Mouse (Mus musculus) cerebellum, adult 2 months (tissue): Measurements from ENCODE around the gene Zfp345.
"Not testable (repeated sequence)": the region's sequence is repeated elsewhere in the genome, so short reads cannot be mapped to it uniquely, and the experiment has no call there.

Experiments used
- CTCF ChIP-seq: fragments of 200-500 bp; IDR thresholded peaks from 2 replicates; pipeline ENCODE4 v1.5.1; 2011; ENCODE audit warnings: low read depth, mild to moderate bottlenecking, control low read depth, low read length, moderate library complexity, borderline replicate concordance; ENCODE audit not compliant: insufficient read depth
- POLR2A ChIP-seq: fragments of 200-500 bp; IDR thresholded peaks from 2 replicates; pipeline ENCODE4 v1.6.1; 2011; ENCODE audit warnings: low read length, control low read depth, borderline replicate concordance; ENCODE audit not compliant: insufficient read depth

GRCm38 (mm10) chr2:150500124-150500973 is 15.5 kb upstream of the Zfp345 start:
- TF ChIP-seq POLR2A, CTCF: not testable (repeated sequence)
